Mouse (Mus musculus) right cerebral cortex, postnatal 10 days (tissue): ENCODE data around the gene Flvcr2.
"Not testable (repeated sequence)": the region's sequence is repeated elsewhere in the genome, so short reads cannot be mapped to it uniquely, and the experiment has no call there.

Experiments
- DNase-seq, 2 experiments: peaks; one replicate each; pipeline ENCODE4 v3.0.0; 2021; ENCODE audit warnings: low spot score in 2 of 2

Gene Flvcr2

DNA sequence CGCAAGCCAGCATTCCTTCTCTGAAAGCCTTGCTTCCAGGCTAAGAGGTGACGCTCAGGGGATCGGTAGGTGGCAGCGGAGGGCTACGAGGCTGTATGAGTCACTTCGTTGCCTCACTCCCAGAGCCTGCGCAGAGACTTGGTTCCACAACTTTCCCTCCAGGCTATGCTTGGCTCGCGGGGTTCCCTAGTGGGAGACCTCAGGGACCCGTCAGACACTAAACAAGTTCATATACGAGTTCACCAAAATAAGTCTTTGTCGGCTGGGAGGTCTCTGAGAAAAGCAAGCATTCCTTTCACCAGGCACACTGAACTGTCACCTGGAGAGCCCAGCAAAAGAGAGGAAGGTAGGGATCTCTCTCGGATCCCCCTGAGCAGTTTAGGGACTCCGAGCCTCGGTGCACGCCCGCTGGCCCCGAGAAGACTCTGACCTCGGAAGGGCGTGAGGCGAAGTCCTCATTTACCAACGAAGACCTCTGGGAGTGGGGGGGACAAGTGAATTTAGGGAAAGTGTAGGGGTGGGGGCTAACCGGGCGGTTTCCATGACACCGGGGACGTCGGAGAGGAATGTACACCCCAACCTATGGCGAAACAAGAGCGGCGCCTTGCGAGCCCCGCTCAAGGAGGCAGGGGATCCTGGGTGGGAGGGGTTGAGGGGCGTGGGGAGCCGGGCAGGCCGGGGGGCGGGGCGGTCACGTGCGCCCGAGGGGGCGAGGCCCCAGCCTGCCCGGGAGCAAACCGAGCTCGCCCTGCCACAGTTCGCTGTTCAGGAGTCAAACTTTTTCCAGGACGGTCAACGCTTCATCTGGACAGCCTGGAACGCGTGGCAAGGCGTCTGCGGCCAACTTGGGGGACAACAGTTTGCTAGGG is at the start of gene Flvcr2:
TSS of gene Flvcr2 (plus strand) at position 713 of the 869 bp plus-strand sequence.
- peak; percentile 82 to 84 for DNase-seq

DNA sequence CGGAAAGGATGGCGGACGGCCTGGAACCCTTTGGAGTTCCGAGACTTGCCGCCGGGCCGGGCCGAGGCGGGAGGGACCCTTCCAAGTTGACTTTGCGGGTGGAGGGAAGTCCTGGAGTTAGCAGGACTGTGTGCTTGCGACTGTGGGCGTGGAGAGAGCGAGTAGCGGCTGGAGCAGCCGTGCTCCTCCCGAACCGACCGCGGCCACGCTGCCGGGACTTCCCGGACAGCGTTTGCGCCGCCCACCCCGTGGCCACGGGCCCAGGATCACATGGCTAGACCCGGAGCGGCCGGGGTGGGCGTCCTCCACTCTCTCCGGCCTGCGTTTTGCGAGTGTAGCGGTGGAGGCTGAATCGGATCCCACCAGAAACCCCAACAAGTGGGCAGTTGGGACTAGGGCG is 48.2 kb upstream of the Flvcr2 start:
- DNase-seq: not testable (repeated sequence)

DNA sequence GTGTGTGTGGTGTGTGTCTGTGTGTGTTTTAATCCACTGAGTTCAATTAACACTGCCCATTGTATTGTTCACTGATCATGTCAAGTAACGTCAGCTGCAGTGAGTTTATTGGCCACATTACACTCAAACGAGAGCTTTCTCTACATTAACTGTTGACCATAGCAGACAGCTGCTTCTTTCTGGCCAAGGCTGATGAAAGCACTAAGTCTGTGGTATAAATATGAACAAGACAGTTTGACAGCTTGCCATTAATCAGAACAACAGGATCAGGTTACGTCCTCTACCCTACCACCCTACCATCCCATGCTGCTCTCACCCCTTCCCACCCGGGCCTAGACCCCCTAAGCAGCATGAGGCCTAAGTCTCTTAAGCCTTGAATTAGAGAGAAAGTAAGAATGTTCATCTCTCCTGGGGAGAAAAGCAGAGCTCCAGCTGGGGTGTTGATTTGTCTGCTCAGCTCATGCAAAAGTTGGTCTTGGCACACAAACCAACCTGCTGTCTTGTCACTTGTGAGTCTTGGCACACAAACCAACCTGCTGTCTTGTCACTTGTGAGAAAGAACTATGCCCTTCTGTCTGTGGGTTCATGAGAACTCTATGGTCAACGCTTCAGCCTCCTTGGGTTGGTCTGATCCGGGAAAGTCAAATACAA is 46.0 kb upstream of the Flvcr2 start:
- DNase-seq: no peak

- no peak for DNase-seq
Observed at GRCm38 (mm10) chr12:85700842-85701223, 45.5 kb upstream of the Flvcr2 start.

DNA sequence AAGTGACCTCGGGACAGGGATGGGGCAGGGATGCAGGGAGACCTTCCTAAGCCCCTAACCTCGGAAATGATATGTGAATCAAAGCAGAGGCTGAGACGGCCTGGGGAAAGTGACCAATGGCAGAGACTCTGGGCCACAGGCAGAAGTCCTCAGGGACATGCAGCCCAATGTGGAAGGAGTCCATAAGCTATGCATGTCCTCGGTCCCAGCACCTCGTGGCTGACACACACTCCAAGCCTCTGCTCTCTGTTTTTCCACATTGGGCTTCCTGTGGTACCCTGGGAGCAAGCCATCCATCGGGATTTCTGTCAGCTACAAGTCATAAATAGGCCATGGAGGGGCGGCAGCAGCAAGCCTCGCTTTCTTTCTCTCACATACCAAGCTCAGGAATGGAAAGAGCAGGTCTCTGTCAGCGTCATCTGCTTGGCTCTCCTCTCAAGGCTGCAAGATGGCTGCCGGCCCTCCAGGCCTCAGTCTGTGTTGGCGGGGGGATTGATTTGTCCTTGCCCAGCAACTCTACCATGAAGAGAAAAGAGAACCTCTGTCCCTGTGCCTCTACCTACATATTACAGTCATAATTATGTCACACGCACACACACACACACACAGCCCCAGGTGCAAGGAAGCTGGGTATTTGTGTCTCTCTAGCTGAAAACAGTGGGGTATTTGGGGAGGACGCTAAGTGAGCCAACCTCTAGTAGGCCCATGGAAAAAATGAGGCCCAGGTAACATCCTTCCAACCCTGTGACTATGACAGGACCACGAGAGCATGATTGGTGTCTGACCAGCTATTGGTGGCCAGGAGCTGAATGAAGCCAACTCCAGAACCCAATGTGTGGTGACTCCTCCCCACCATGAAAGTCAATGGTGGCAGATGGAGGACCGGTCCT is 43.9 kb upstream of the Flvcr2 start:
- no peak for DNase-seq

GRCm38 (mm10) chr12:85703507-85703906 is 42.8 kb upstream of the Flvcr2 start:
- no peak for DNase-seq

DNA sequence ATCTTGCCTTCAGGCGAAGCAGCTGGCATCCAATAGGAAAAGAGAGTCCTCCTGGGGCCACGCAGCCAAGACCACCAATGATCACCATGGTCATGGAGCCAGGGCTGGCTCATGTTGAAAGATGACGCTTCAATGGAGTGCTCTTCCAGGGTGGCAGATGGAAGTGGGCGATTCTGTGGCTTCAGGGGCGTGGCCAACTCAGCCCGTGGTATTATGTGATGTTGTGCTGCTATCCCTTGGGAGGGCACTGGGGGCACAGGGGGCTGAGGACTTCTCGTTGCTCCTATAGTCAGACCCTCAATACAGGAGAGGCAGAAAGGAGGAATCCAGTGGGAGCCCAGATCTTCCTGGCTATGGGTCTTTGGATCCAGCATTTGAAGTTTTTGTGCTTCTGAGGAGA is 41.8 kb upstream of the Flvcr2 start:
- DNase-seq: no peak

DNA sequence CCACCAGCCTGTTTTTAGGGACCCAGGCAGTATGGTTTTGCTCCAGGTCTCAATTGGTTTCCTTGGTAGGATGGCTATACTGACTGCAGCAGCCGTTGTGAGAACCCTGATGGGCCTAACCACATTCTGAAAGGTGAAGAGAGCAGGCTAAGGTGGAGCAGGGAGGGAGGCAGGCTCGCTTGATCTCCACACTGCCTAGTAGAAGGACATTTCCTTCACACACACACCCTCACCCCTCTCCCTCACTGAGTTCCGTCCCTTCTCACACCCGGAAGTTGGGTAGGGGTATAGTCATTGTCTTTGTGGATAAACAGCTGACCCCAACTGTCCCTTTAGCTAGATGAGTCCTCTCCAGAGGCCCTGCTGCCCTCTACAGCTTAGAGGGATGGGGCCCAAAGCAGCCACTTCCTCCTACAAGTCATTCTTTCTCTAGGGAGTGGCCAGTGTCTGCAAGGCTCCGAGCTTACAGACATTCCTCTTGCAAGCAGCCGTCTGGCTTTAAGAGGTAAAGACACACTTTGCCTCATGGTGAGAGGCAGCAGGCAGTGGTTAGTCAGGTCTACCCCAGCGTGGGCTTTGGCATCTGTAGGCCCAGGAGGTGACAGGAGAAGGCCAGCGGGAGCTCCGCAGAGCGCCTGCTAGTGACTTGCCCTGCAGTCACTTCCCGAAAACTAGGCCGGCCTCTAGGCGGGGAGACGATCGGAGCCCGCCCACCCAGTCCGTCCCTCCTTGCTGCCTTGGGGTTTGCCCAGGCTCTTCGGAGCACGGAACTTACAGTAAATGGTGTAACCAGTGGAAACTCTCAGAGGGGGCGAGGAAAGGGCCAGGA is 41.1 kb upstream of the Flvcr2 start:
- peak; percentile 70 to 74 for DNase-seq

DNA sequence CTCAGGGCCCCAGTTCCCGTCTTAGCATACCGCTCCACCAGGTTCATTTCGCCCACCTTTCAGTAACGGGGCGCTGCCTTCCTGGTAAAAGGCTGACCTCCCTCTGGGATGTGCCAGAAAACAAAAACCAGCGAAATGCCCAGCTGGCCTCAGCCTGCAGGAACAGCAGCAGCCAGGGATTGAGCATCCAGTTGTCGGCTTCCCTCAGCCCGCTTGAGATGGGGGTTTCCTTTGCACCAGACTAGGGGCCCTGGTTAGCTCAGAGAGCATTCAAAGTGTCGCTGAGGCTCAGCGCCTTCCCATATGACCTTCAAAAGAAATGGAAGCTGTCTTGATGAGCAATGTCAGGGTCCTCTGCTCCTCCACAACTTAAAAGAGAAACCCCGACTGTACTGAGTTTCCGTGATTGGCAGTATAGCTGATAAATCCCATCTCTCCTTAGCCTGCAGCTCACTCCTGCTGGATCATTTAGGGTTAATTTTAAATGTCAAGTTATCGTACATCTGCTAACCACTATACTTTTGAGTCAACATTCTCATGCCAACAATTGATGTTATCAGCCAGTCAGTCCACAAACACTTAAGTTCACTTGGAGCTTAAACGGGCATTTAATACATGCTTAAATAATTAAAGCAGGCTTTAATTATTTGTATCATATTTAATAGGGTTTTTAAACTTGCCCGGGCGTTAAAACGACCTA is 40.4 kb upstream of the Flvcr2 start:
- DNase-seq: no peak

GRCm38 (mm10) chr12:85706906-85707305 is 39.4 kb upstream of the Flvcr2 start:
- no peak for DNase-seq

GRCm38 (mm10) chr12:85707391-85707790 is 38.9 kb upstream of the Flvcr2 start:
- no peak for DNase-seq

DNA sequence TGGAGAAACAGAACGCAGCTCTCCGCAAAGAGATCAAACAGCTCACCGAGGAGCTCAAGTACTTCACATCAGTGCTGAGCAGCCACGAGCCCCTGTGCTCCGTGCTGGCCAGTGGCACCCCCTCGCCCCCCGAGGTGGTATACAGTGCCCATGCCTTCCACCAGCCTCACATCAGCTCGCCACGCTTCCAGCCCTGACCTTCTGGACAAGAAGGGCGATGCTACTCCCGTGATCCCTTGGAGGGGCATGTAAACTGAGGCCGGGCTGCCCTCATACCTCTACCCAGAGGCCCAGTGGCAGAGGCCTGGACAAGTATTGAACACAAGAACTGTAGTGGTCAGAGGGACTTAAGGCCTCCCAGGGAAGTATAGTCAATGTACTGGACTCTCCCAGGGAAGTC is 37.8 kb upstream of the Flvcr2 start:
- no peak for DNase-seq

- DNase-seq: no peak
Observed at GRCm38 (mm10) chr12:85710695-85711094, 35.6 kb upstream of the Flvcr2 start.

DNA sequence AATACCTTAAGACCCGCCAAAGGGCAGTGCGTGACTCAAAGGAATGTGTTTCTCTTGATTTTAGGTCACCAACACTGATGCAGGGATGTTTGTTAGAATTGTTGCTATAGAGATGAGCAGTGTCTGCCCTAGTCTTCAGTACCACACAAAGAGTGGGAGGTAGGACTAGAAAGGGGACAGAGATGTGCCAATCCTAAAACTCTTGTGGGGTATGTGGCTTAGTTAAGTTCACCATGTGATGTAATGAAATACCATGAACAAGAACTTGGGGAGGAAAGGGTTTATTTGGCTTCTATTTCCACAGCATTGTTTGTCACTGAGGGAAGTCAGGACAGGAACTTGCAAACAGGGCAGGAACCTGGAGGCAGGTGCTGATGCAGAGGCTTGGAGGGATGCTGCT is 33.8 kb upstream of the Flvcr2 start:
- DNase-seq: no peak

GRCm38 (mm10) chr12:85714126-85714525 is 32.2 kb upstream of the Flvcr2 start:
- no peak for DNase-seq

GRCm38 (mm10) chr12:85725306-85725705 is 21.0 kb upstream of the Flvcr2 start:
- DNase-seq: no peak

DNA sequence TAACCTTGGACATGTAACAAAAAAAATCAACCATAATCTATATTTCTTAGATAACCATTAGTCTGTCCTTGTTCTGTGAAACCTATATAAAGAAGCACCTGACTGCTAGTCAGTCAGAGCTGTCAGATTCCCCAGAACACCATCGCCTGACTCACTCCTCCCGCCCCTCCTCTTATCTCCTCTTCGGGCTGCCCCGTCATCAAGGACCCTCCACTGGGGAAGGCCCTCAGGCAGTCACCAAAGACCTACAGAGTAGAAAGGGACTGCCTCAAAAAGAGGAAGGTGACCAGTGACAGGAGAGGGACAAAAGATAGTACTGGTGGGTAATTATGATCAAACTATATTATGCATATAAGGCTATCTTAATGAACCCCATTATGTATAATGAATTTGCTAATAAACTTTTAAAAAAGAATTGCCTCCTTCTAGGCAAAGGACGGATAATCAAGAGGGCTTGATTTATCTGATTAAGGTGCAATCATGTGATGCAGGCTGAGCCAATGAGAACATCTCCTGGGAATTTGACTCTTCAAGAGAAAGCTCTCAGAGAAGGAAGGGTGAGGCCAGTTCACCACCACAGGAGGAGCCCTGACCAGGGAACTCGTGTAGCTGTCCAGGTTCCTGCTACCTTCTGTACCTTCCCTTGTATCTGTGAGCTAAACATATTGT is 19.5 kb upstream of the Flvcr2 start:
- no peak for DNase-seq

GRCm38 (mm10) chr12:85728181-85728580 is 18.2 kb upstream of the Flvcr2 start:
- no peak for DNase-seq

- peak; percentile 46 to 59 for DNase-seq
Observed at GRCm38 (mm10) chr12:85729022-85729944, 17.1 kb upstream of the Flvcr2 start.
